Mouse (Mus musculus) brain, embryonic 18.5 days (tissue): ENCODE measurements around the gene Tas2r109.
"Not testable (repeated sequence)": the region's sequence is repeated elsewhere in the genome, so short reads cannot be mapped to it uniquely, and the experiment has no call there.

Source experiments
- DNase-seq: peaks from one replicate; pipeline ENCODE4 v3.0.0-alpha.2; 2012; ENCODE audit warnings: low read depth, low spot score

Gene Tas2r109

GRCm38 (mm10) chr6:132980865-132981264 is at the start of gene Tas2r109:
Tas2r109 (minus strand) TSS chr6:132980965.
- no peak for DNase-seq

DNA sequence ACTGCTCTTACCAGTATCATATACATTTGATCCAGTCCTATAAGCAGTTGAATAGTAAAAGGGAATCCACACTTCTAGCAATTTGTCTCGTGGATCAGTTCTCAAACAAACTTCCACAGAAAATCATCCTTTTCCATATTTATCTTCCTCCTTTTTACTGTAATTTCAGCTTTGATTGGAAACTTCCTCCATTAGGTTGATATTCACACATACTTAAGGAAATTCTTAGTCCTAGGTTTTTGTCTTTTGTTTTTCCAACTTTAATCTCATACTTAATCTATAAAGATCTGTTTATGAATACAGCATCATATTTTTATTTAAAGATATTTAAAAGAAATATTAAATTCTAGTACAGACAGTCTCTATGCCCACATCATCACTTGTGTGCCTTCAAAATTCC is 22.9 kb downstream of the Tas2r109 start, which contains the start of gene Tas2r131:
Tas2r131 (minus strand) TSS at position 101 of the 400 bp plus-strand sequence.
- DNase-seq, result no peak

- no peak for DNase-seq
Observed at GRCm38 (mm10) chr6:132950802-132951201, 30.0 kb downstream of the Tas2r109 start, which contains the start of gene Tas2r129. Tas2r129 (plus strand) TSS chr6:132951102.

- not testable (repeated sequence) for DNase-seq
Observed at GRCm38 (mm10) chr6:132941376-132941775, 39.4 kb downstream of the Tas2r109 start.
